Mouse (Mus musculus) limb, embryonic 10.5 days (tissue): ENCODE results near the gene Apoc3. TPM values are rescaled to one million over a fixed set of nuclear protein-coding genes. Genes with fewer than 3 reads are reported as not detected.

Experiments used
- DNase-seq: peaks from one replicate; pipeline ENCODE4 v3.0.0-alpha.2; 2017; ENCODE audit warnings: low spot score
- H3K27ac ChIP-seq: fragments of 300-500 bp; sonication (generic); 2 replicates; pipeline ENCODE4 v1.5.1; 2016; ENCODE audit warnings: mild to moderate bottlenecking
- H3K27me3 ChIP-seq: fragments of 300-500 bp; sonication (generic); 2 replicates; pipeline ENCODE4 v1.6.1; 2016; ENCODE audit warnings: low read depth, mild to moderate bottlenecking; ENCODE audit not compliant: poor library complexity, severe bottlenecking
- H3K36me3 ChIP-seq: fragments of 300-500 bp; sonication (generic); 2 replicates; pipeline ENCODE4 v1.6.1; 2016; ENCODE audit warnings: mild to moderate bottlenecking, moderate library complexity
- H3K4me1 ChIP-seq: fragments of 300-500 bp; sonication (generic); 2 replicates; pipeline ENCODE4 v1.6.1; 2016
- H3K4me3 ChIP-seq: fragments of 300-500 bp; sonication (generic); 2 replicates; pipeline ENCODE4 v1.5.1; 2016; ENCODE audit warnings: mild to moderate bottlenecking, moderate library complexity
- H3K9me3 ChIP-seq: fragments of 300-500 bp; sonication (generic); replicated peaks from 2 replicates; pipeline ENCODE4 v1.6.1; 2016; ENCODE audit warnings: mild to moderate bottlenecking
- WGBS: fragments of 180-500 bp; shearing (Covaris S2); methylation state at CpG from one replicate; pipeline ENCODE4 v1.1.7; 2016; 5-methylcytosine and 5-hydroxymethylcytosine counted together
- polyA plus RNA-seq: library from polyadenylated mRNA; unstranded; fragments of >200 nt; fragmentation: Nextera tagmentation; extraction: Ambion mirVana; gene quantifications from 2 replicates; pipeline ENCODE4 v1.2.1, GENCODE M21; 2016

Apoc3 gene
- polyA plus RNA-seq, 1 experiment from 2014 or later, result not detected

DNA sequence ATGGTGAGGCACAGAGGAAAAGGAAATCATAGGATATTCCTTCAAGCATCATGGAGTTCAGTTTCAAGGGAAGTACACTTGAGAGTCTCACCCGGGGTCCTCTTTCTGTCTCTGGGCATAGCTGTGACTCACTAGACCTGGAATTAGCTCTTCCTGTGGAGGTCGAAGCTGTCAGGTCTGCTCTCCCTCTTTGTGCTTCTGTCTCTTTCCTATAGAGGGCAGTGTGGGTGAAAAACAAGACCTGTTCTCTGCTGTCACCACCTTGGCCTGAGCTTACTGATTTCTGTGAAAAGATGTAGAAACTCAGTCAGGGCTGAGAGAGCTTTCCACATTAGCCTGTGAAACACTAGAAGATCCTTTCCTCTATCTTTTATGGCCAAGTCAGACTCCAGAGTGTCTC lies 50.2 kb downstream of the Apoc3 start:
- Histone ChIP-seq H3K36me3 (0 out of 2 replicates have a peak, but pooled peaks cover 7% of the 10 kb centered on the region), H3K4me1 (peaks cover 11% of the 10 kb centered on the region), H3K27me3 (no peaks in the 10 kb centered on the region), H3K4me3 (no peak overlapping the region), H3K27ac (no peak overlapping the region), H3K9me3 (no peaks in the 10 kb centered on the region)
- 49% methylated on average over 2 of the region's 2 CpGs for WGBS
- DNase-seq, result no peak

DNA sequence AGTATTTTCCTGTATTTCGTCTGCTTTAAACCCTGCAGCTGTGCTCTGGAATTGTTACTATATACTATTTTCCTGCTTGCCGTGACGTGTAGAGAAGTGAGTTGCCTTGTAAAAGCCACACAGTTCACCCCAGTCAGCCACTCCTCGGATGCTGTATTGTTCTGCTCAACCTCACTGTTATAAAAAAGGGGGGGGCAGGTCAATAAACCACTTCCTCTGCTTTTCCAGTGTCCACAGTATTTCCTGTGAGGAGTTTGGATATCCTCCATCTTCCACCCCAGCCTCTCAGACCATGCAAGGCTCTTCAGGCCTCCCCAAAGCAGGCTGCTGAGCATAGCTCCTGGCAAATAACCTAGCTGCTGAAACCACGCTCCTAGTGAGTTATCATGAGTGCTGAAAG lies 50.9 kb downstream of the Apoc3 start:
- no peaks in the 10 kb centered on the region for H3K9me3 ChIP-seq
- DNase-seq, result no peak
- H3K4me3 ChIP-seq, result no peak overlapping the region
- WGBS, result 76% methylated on average over 5 of the region's 5 CpGs
- H3K4me1 ChIP-seq, result peaks cover 11% of the 10 kb centered on the region
- 0 out of 2 replicates have a peak, but pooled peaks cover 7% of the 10 kb centered on the region for H3K36me3 ChIP-seq
- H3K27ac ChIP-seq, result no peak overlapping the region
- no peaks in the 10 kb centered on the region for H3K27me3 ChIP-seq

Other genes with a start within 250 kb of the Apoc3 start
- 246 and 265 TPM in 2 replicates for gene Pafah1b2, start 222.9 kb downstream of the Apoc3 start, polyA plus RNA-seq
- gene Sik3, start 222.8 kb downstream of the Apoc3 start, polyA plus RNA-seq, result 10.6 and 11.3 TPM in 2 replicates
- 1.3 and 1.7 TPM in 2 replicates for gene Apoa1, start 7.1 kb downstream of the Apoc3 start, polyA plus RNA-seq
- gene Apoa4, start 5.1 kb upstream of the Apoc3 start, polyA plus RNA-seq, result 0.13 TPM in 1 of 2 replicates, not detected in the other
- 0.20 TPM in 1 of 2 replicates, not detected in the other for gene Apoa5, start 33.0 kb upstream of the Apoc3 start, polyA plus RNA-seq
- gene Zpr1, start 37.4 kb upstream of the Apoc3 start, polyA plus RNA-seq, result 77.1 and 80.9 TPM in 2 replicates
- gene Bud13, start 47.4 kb upstream of the Apoc3 start, polyA plus RNA-seq, result 36.6 and 37.4 TPM in 2 replicates
- gene 4931429L15Rik, start 84.3 kb upstream of the Apoc3 start, polyA plus RNA-seq, result not detected in 2 replicates